Mouse (Mus musculus): ENCODE measurements at regions not wholly inside any gene's neighbourhood (a gene's known extent, or its start where the extent isn't known, plus 50 kb on each side); places are given as distances from the start of the nearest gene placed in this dataset.

DNA sequence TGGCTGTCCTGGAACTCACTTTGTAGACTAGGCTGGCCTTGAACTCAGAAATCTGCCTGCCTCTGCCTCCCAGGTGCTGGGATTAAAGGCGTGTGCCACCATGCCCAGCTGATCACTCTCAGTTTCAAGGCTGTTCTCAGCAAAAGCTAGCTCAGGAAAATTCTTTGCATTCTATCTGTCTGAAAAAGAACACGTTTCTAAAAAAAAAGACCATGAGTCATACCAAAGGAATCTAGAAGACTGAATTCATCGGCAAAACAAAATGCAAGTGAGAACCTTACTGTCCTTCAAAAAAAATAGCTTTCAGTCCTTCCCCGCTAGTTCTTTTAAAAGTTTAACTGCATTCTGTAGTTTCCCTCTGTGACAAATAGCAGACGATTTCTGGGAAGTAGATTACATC, 596.3 kb upstream of the Syt1 start:
- H3K4me1 ChIP-seq (ENCODE audit: insufficient read depth, low read length) = no peaks in the 10 kb centered on the region
- no peak for ATAC-seq (ENCODE audit: low FRiP score, low TSS enrichment)
- no peak overlapping the region for H3K4me3 ChIP-seq (ENCODE audit: low read length)
- H3K9ac ChIP-seq (replicated peaks; ENCODE audit: low read length) = no peak overlapping the region
- no peaks in the 10 kb centered on the region for H3K9me3 ChIP-seq (ENCODE audit: low read length)
- 63% methylated on average over 5 of the region's 5 CpGs for WGBS
- no peaks in the 10 kb centered on the region for H3K36me3 ChIP-seq (ENCODE audit: insufficient read depth, low read length)
- no peaks in the 10 kb centered on the region for H3K27me3 ChIP-seq (ENCODE audit: insufficient read depth, low read length)
- no peak overlapping the region for H3K27ac ChIP-seq (ENCODE audit: low read length)
- no peak overlapping the region for H3K4me2 ChIP-seq (replicated peaks; ENCODE audit: low read depth, low read length)

DNA sequence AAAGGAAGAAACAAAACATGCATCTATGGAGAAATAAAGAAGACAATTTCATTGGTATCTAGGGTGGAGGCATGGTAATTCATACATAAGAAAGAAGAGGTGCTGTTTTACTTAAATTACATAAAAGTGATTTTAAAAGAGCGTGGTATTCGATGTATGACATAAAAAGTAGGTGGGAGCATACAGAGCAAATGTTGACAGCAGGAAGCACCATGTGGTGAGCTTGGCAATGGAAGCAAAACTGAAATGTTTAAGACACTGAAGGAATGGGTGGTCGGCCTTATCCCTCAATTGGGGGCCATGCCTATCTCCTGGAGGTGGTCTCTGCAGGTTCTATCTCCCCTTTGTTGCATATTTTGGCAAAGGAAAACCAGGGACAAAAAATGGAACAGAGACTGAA, 592.5 kb upstream of the Syt1 start:
- Histone ChIP-seq H3K4me1 (ENCODE audit: insufficient read depth, low read length) (no peaks in the 10 kb centered on the region), H3K36me3 (ENCODE audit: insufficient read depth, low read length) (no peaks in the 10 kb centered on the region), H3K27me3 (ENCODE audit: insufficient read depth, low read length) (no peaks in the 10 kb centered on the region), H3K4me3 (ENCODE audit: low read length) (no peak overlapping the region), H3K4me2 (replicated peaks; ENCODE audit: low read depth, low read length) (no peak overlapping the region), H3K27ac (ENCODE audit: low read length) (no peak overlapping the region), H3K9me3 (ENCODE audit: low read length) (no peaks in the 10 kb centered on the region), H3K9ac (replicated peaks; ENCODE audit: low read length) (no peak overlapping the region)
- ATAC-seq (ENCODE audit: low FRiP score, low TSS enrichment) = no peak
- WGBS = 87% methylated on average over 3 of the region's 3 CpGs

DNA sequence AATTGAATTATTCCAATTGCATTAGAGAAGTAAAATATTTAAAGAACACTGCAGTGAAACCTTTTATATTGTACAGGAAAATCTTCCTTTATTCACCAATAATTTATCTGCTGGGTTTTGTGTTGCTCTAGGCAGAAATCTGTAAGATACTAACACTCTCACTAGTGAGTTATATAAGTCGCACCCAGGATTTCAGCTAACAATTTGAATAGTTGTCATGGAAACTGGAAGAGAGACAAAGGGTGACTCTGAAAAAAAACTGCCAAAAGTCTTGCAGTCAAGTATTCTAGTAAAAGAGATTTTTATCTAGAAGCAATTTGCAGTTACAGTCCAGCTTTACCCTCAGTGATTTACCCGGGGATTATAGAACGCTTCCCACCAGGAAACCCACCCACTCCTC, 587.8 kb upstream of the Syt1 start:
- Histone ChIP-seq H3K27me3 (ENCODE audit: insufficient read depth, low read length) (no peaks in the 10 kb centered on the region), H3K9ac (replicated peaks; ENCODE audit: low read length) (no peak overlapping the region), H3K4me3 (ENCODE audit: low read length) (no peak overlapping the region), H3K4me2 (replicated peaks; ENCODE audit: low read depth, low read length) (no peak overlapping the region), H3K27ac (ENCODE audit: low read length) (no peak overlapping the region), H3K4me1 (ENCODE audit: insufficient read depth, low read length) (no peaks in the 10 kb centered on the region), H3K36me3 (ENCODE audit: insufficient read depth, low read length) (no peaks in the 10 kb centered on the region), H3K9me3 (ENCODE audit: low read length) (no peaks in the 10 kb centered on the region)
- 78% methylated on average over 3 of the region's 3 CpGs for WGBS
- ATAC-seq (ENCODE audit: low FRiP score, low TSS enrichment) = no peak

DNA sequence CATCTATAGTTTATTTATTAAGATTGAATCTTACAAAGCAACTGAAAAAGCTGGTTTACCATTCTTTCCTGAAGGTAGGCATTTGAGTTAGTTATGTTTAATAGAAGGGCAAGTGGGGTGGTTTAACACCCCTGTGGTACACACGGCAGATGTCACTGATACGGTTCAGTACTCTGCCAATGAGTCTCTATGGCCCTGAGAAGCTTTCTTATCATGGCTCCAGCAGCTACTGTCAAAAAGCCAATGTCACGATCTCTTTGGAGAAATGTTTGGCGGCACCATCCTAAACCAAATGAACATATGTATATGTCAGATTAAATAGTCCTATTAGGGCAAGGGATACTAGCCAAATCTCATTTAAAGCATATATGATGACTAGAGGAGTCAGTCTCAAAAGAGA, 562.4 kb upstream of the Syt1 start:
- no peak overlapping the region for H3K4me2 ChIP-seq (replicated peaks; ENCODE audit: low read depth, low read length)
- 88% methylated on average over 4 of the region's 4 CpGs for WGBS
- ATAC-seq (ENCODE audit: low FRiP score, low TSS enrichment) = no peak
- H3K4me3 ChIP-seq (ENCODE audit: low read length) = no peak overlapping the region
- H3K9ac ChIP-seq (replicated peaks; ENCODE audit: low read length) = no peak overlapping the region
- no peaks in the 10 kb centered on the region for H3K4me1 ChIP-seq (ENCODE audit: insufficient read depth, low read length)
- no peaks in the 10 kb centered on the region for H3K27me3 ChIP-seq (ENCODE audit: insufficient read depth, low read length)
- H3K36me3 ChIP-seq (ENCODE audit: insufficient read depth, low read length) = no peaks in the 10 kb centered on the region
- H3K27ac ChIP-seq (ENCODE audit: low read length) = no peak overlapping the region
- H3K9me3 ChIP-seq (ENCODE audit: low read length) = no peaks in the 10 kb centered on the region

DNA sequence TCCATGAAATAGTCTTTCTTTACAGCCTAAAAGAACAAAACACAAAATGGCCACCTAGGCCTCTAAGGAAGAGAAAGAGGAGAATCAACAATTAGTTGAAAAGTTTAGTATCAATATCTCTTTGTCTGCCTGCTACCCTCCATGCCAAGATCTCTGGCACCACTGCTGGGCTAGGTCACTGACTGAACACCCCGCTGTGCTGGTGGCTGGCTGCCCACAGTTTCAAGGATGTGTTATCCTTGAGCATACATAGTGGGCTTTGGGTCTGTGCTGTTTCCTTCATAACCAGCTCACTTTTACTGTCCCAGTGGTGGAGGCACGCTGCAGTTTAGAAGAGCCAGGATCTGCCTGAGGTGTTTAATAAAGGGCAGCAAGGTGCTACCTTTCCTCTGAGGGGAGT, 559.0 kb upstream of the Syt1 start:
- no peaks in the 10 kb centered on the region for H3K9me3 ChIP-seq (ENCODE audit: low read length)
- 86% methylated on average over 2 of the region's 2 CpGs for WGBS
- no peak overlapping the region for H3K27ac ChIP-seq (ENCODE audit: low read length)
- no peak overlapping the region for H3K9ac ChIP-seq (replicated peaks; ENCODE audit: low read length)
- no peaks in the 10 kb centered on the region for H3K4me1 ChIP-seq (ENCODE audit: insufficient read depth, low read length)
- H3K4me2 ChIP-seq (replicated peaks; ENCODE audit: low read depth, low read length) = no peak overlapping the region
- no peaks in the 10 kb centered on the region for H3K36me3 ChIP-seq (ENCODE audit: insufficient read depth, low read length)
- no peak for ATAC-seq (ENCODE audit: low FRiP score, low TSS enrichment)
- H3K4me3 ChIP-seq (ENCODE audit: low read length) = no peak overlapping the region
- no peaks in the 10 kb centered on the region for H3K27me3 ChIP-seq (ENCODE audit: insufficient read depth, low read length)

DNA sequence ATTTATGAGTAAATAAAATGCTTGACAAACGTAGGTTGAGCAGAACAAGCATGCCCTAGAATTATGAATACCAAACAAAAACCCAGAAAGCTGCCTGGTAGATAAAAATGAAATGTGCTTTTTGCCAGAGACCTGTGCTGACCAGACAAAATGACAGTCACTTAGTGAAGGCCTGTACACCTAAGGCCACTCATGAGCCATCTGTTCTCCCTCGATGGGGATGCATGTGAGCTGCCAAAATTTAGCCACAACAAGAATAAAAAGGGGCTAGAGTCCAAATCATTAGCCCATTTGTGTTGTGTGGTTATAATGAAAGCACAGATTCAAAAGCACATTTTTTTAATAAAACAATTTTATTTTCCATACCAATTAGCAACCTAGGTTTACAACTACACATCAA, 555.9 kb upstream of the Syt1 start:
- ATAC-seq (ENCODE audit: low FRiP score, low TSS enrichment) = no peak
- WGBS = 81% methylated on average over 2 of the region's 2 CpGs
- Histone ChIP-seq H3K27me3 (ENCODE audit: insufficient read depth, low read length) (no peaks in the 10 kb centered on the region), H3K4me3 (ENCODE audit: low read length) (no peak overlapping the region), H3K4me2 (replicated peaks; ENCODE audit: low read depth, low read length) (no peak overlapping the region), H3K9me3 (ENCODE audit: low read length) (no peaks in the 10 kb centered on the region), H3K27ac (ENCODE audit: low read length) (no peak overlapping the region), H3K4me1 (ENCODE audit: insufficient read depth, low read length) (no peaks in the 10 kb centered on the region), H3K9ac (replicated peaks; ENCODE audit: low read length) (no peak overlapping the region), H3K36me3 (ENCODE audit: insufficient read depth, low read length) (no peaks in the 10 kb centered on the region)

DNA sequence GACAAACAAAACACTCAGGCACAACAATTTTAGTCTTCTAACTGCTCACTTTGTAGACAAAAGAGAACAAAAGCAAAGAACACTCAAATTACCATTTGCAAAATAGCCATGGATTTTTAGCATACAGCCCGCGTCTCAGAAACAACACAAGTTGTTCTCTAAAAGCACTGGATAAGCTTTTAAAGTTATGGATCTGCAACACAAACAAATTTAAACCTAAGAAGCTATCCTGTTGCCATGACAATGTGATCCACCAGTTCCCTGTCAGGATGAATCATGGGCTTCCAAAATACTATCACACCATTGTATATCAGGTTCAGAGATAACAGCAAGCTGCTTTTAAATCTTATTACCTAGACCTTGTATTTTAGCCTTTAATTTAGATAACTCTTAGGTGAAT, 550.9 kb upstream of the Syt1 start:
- Histone ChIP-seq H3K27me3 (ENCODE audit: insufficient read depth, low read length) (no peaks in the 10 kb centered on the region), H3K9me3 (ENCODE audit: low read length) (no peaks in the 10 kb centered on the region), H3K36me3 (ENCODE audit: insufficient read depth, low read length) (no peaks in the 10 kb centered on the region), H3K4me1 (ENCODE audit: insufficient read depth, low read length) (no peaks in the 10 kb centered on the region), H3K9ac (replicated peaks; ENCODE audit: low read length) (no peak overlapping the region), H3K27ac (ENCODE audit: low read length) (no peak overlapping the region), H3K4me2 (replicated peaks; ENCODE audit: low read depth, low read length) (no peak overlapping the region), H3K4me3 (ENCODE audit: low read length) (no peak overlapping the region)
- ATAC-seq (ENCODE audit: low FRiP score, low TSS enrichment) = no peak
- WGBS = 73% methylated on average over 2 of the region's 2 CpGs

DNA sequence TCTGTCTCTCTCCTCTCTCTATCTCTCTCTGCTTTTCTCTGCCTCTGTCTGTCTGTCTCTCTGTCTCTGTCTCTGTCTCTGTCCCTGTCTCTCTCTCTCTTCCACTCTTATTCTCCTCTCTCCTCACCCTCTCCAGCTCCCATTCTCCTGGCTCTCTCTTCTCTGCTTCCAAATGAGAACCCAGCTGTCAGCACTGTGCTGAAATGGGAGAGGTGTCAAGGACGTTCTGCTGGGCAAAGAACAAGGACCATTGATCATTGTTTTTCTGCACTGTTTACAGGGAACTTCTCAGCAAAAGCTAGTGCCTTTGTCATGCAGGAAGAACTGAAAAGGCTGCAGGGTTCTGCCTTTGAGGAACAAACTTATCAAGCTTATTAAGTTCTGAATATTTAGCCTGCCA, 550.3 kb upstream of the Syt1 start:
- H3K9ac ChIP-seq (replicated peaks; ENCODE audit: low read length) = no peak overlapping the region

DNA sequence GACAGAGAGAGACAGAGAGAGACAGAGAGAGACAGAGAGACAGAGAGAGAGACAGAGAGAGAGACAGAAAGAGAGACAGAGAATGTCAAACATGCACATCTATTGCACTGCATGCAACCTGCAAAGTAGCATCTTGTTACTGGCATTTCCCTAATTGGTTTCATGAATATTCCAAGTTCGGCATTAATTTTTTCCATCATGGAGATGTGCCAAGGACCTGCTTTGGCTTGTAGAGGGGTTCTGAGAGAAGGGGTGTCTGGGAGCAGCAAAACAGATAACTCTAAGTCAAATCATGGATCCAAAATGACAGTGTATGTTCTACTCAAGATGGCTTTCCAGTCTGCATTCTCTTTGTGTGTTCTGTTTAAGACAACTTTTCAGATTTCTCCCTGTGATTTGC, 532.5 kb upstream of the Syt1 start:
- Histone ChIP-seq H3K9ac (replicated peaks; ENCODE audit: low read length) (no peak overlapping the region), H3K9me3 (ENCODE audit: low read length) (no peaks in the 10 kb centered on the region), H3K4me1 (ENCODE audit: insufficient read depth, low read length) (no peaks in the 10 kb centered on the region), H3K27me3 (ENCODE audit: insufficient read depth, low read length) (no peaks in the 10 kb centered on the region), H3K27ac (ENCODE audit: low read length) (no peak overlapping the region), H3K4me3 (ENCODE audit: low read length) (no peak overlapping the region), H3K36me3 (ENCODE audit: insufficient read depth, low read length) (no peaks in the 10 kb centered on the region), H3K4me2 (replicated peaks; ENCODE audit: low read depth, low read length) (no peak overlapping the region)
- 90% methylated on average over 1 of the region's 1 CpGs for WGBS
- no peak for ATAC-seq (ENCODE audit: low FRiP score, low TSS enrichment)

More for the DNA sequence above, 550.3 kb upstream of the Syt1 start:
- Histone ChIP-seq H3K27me3 (ENCODE audit: insufficient read depth, low read length) (no peaks in the 10 kb centered on the region), H3K4me1 (ENCODE audit: insufficient read depth, low read length) (no peaks in the 10 kb centered on the region), H3K36me3 (ENCODE audit: insufficient read depth, low read length) (no peaks in the 10 kb centered on the region), H3K27ac (ENCODE audit: low read length) (no peak overlapping the region), H3K9me3 (ENCODE audit: low read length) (no peaks in the 10 kb centered on the region), H3K4me2 (replicated peaks; ENCODE audit: low read depth, low read length) (no peak overlapping the region), H3K4me3 (ENCODE audit: low read length) (no peak overlapping the region)
- no peak for ATAC-seq (ENCODE audit: low FRiP score, low TSS enrichment)
- 0% methylated on average over 1 of the region's 1 CpGs for WGBS

DNA sequence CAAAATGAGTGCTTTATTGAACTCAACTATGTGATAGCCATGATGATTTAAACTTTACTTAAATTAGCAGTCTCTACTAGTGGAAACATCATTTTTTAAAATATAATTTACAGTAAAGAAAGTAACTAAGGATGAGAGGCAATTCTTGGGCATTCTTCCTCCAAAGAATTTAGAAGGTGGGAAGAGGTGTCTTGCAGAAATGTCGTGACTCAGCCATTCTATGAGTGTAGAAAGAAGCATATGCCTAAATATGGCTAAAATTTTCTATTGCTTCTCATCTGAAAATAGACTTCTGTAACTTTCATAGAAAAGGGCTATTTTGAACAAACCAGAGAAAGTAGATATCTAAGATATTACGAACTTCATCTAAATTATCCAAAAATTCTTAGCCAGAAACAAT, 529.4 kb upstream of the Syt1 start:
- no peaks in the 10 kb centered on the region for H3K36me3 ChIP-seq (ENCODE audit: insufficient read depth, low read length)
- 80% methylated on average over 2 of the region's 2 CpGs for WGBS
- ATAC-seq (ENCODE audit: low FRiP score, low TSS enrichment) = no peak
- no peaks in the 10 kb centered on the region for H3K4me1 ChIP-seq (ENCODE audit: insufficient read depth, low read length)
- no peak overlapping the region for H3K9ac ChIP-seq (replicated peaks; ENCODE audit: low read length)
- no peaks in the 10 kb centered on the region for H3K9me3 ChIP-seq (ENCODE audit: low read length)
- H3K27me3 ChIP-seq (ENCODE audit: insufficient read depth, low read length) = no peaks in the 10 kb centered on the region
- H3K4me3 ChIP-seq (ENCODE audit: low read length) = no peak overlapping the region
- no peak overlapping the region for H3K4me2 ChIP-seq (replicated peaks; ENCODE audit: low read depth, low read length)
- H3K27ac ChIP-seq (ENCODE audit: low read length) = no peak overlapping the region

DNA sequence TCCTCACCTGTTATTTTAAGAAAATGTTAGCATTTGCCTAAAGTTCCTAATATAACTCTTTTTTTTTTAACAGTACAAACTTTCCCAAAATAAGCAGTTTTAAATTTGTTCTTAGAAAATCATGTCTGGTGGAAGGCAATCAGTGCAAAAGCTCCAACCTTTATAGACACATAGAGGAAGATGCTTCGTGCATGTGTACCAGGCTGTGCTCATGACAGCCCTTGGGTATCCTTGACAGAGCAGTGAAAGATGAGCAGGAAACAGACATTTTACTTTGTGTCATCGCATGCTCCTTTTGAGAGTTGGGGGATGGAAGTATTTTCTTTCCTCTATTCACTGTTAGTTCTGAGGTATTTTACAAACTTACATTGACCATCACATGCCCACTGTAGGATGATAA, 517.3 kb upstream of the Syt1 start:
- H3K27ac ChIP-seq (ENCODE audit: low read length) = no peak overlapping the region
- 79% methylated on average over 2 of the region's 2 CpGs for WGBS
- H3K9me3 ChIP-seq (ENCODE audit: low read length) = no peaks in the 10 kb centered on the region
- no peak for ATAC-seq (ENCODE audit: low FRiP score, low TSS enrichment)
- H3K9ac ChIP-seq (replicated peaks; ENCODE audit: low read length) = no peak overlapping the region
- H3K27me3 ChIP-seq (ENCODE audit: insufficient read depth, low read length) = no peaks in the 10 kb centered on the region
- H3K4me1 ChIP-seq (ENCODE audit: insufficient read depth, low read length) = no peaks in the 10 kb centered on the region
- no peaks in the 10 kb centered on the region for H3K36me3 ChIP-seq (ENCODE audit: insufficient read depth, low read length)
- no peak overlapping the region for H3K4me3 ChIP-seq (ENCODE audit: low read length)
- H3K4me2 ChIP-seq (replicated peaks; ENCODE audit: low read depth, low read length) = no peak overlapping the region

Data from kidney, embryonic 16.5 days (tissue).